Mouse (Mus musculus) lung, postnatal 4 days (tissue): ENCODE results near the gene Efnb1.

Experiments used
- DNase-seq, 2 experiments: peaks; one replicate each; pipeline ENCODE4 v3.0.0; 2021

The Efnb1 gene

GRCm38 (mm10) chrX:99154358-99154757 lies 18.4 kb downstream of the Efnb1 start:
- DNase-seq = no peak

- DNase-seq = no peak
These were observed 23.1 kb downstream of the Efnb1 start for GRCm38 (mm10) chrX:99159020-99159419.

- no peak for DNase-seq
These were observed 28.2 kb downstream of the Efnb1 start for GRCm38 (mm10) chrX:99164111-99164510.

- no peak for DNase-seq
These were observed 29.0 kb downstream of the Efnb1 start for GRCm38 (mm10) chrX:99164855-99165368.

- DNase-seq = no peak
These were observed 31.1 kb downstream of the Efnb1 start for GRCm38 (mm10) chrX:99167014-99167413.

- DNase-seq = no peak
These were observed 31.6 kb downstream of the Efnb1 start for GRCm38 (mm10) chrX:99167550-99167949.

- DNase-seq = peak in 1 of 2 experiments; percentile 59
These were observed 36.4 kb downstream of the Efnb1 start for GRCm38 (mm10) chrX:99172301-99172700.

- no peak for DNase-seq
These were observed 49.2 kb downstream of the Efnb1 start for GRCm38 (mm10) chrX:99185081-99185596.

- no peak for DNase-seq
These were observed 50.8 kb downstream of the Efnb1 start for GRCm38 (mm10) chrX:99186497-99187435.

GRCm38 (mm10) chrX:99191441-99192087 lies 55.6 kb downstream of the Efnb1 start:
- DNase-seq = no peak

GRCm38 (mm10) chrX:99196910-99197309 lies 61.0 kb downstream of the Efnb1 start:
- DNase-seq = peak in 1 of 2 experiments; percentile 55

GRCm38 (mm10) chrX:99198532-99198931 lies 62.6 kb downstream of the Efnb1 start:
- DNase-seq = no peak
